Mouse (Mus musculus): ENCODE results near the gene Pard3. TPM values are rescaled to one million over a fixed set of nuclear protein-coding genes. Genes with fewer than 3 reads are reported as not detected.

Gene Pard3
- polyA plus RNA-seq, 1 experiment from 2014 or later, result 22.7 TPM

GRCm38 (mm10) chr8:127590674-127591186 is 527.0 kb downstream of the Pard3 start:
- no peak overlapping the region for H3K4me2 ChIP-seq (ENCODE audit: low read depth, low read length)
- H3K9me3 ChIP-seq (ENCODE audit: control insufficient read depth, low read length), result no peaks in the 10 kb centered on the region
- H3K27ac ChIP-seq (ENCODE audit: low read depth, low read length), result no peak overlapping the region
- no peak overlapping the region for H3K4me3 ChIP-seq (ENCODE audit: low read depth, low read length)
- WGBS, result 65% methylated on average over 5 of the region's 5 CpGs
- H3K27me3 ChIP-seq (ENCODE audit: control insufficient read depth, insufficient read depth, low read length), result no peaks in the 10 kb centered on the region
- H3K4me1 ChIP-seq (ENCODE audit: control insufficient read depth, insufficient read depth, low read length), result no peaks in the 10 kb centered on the region
- ATAC-seq (ENCODE audit: low read depth), result no peak
- no peak overlapping the region for H3K9ac ChIP-seq (replicated peaks; ENCODE audit: low read depth, low read length)
- H3K36me3 ChIP-seq (ENCODE audit: control insufficient read depth, insufficient read depth, low read length), result no peaks in the 10 kb centered on the region

GRCm38 (mm10) chr8:127592648-127593574 is 529.2 kb downstream of the Pard3 start:
- Histone ChIP-seq H3K4me2 (ENCODE audit: low read depth, low read length) (no peak overlapping the region), H3K27ac (ENCODE audit: low read depth, low read length) (no peak overlapping the region), H3K9me3 (ENCODE audit: control insufficient read depth, low read length) (no peaks in the 10 kb centered on the region), H3K36me3 (ENCODE audit: control insufficient read depth, insufficient read depth, low read length) (no peaks in the 10 kb centered on the region), H3K27me3 (ENCODE audit: control insufficient read depth, insufficient read depth, low read length) (no peaks in the 10 kb centered on the region), H3K4me1 (ENCODE audit: control insufficient read depth, insufficient read depth, low read length) (no peaks in the 10 kb centered on the region), H3K9ac (replicated peaks; ENCODE audit: low read depth, low read length) (no peak overlapping the region), H3K4me3 (ENCODE audit: low read depth, low read length) (no peak overlapping the region)
- 49% methylated on average over 12 of the region's 12 CpGs for WGBS
- no peak for ATAC-seq (ENCODE audit: low read depth)

- H3K27me3 ChIP-seq (ENCODE audit: control insufficient read depth, insufficient read depth, low read length), result no peaks in the 10 kb centered on the region
- ATAC-seq (ENCODE audit: low read depth), result no peak
- no peaks in the 10 kb centered on the region for H3K9me3 ChIP-seq (ENCODE audit: control insufficient read depth, low read length)
- 96% methylated on average over 2 of the region's 2 CpGs for WGBS
- H3K4me3 ChIP-seq (ENCODE audit: low read depth, low read length), result no peak overlapping the region
- H3K36me3 ChIP-seq (ENCODE audit: control insufficient read depth, insufficient read depth, low read length), result no peaks in the 10 kb centered on the region
- H3K9ac ChIP-seq (replicated peaks; ENCODE audit: low read depth, low read length), result no peak overlapping the region
- no peaks in the 10 kb centered on the region for H3K4me1 ChIP-seq (ENCODE audit: control insufficient read depth, insufficient read depth, low read length)
- H3K4me2 ChIP-seq (ENCODE audit: low read depth, low read length), result no peak overlapping the region
- no peak overlapping the region for H3K27ac ChIP-seq (ENCODE audit: low read depth, low read length)
Observed at GRCm38 (mm10) chr8:127600641-127601040, 536.9 kb downstream of the Pard3 start.

GRCm38 (mm10) chr8:127603062-127603461 is 539.4 kb downstream of the Pard3 start:
- H3K4me2 ChIP-seq (ENCODE audit: low read depth, low read length), result no peak overlapping the region
- no peaks in the 10 kb centered on the region; the same call in 1 of the 2 replicates for H3K4me1 ChIP-seq (ENCODE audit: control insufficient read depth, insufficient read depth, low read length)
- no peak overlapping the region for H3K4me3 ChIP-seq (ENCODE audit: low read depth, low read length)
- H3K9me3 ChIP-seq (ENCODE audit: control insufficient read depth, low read length), result no peaks in the 10 kb centered on the region
- ATAC-seq (ENCODE audit: low read depth), result no peak
- no peaks in the 10 kb centered on the region for H3K27me3 ChIP-seq (ENCODE audit: control insufficient read depth, insufficient read depth, low read length)
- H3K36me3 ChIP-seq (ENCODE audit: control insufficient read depth, insufficient read depth, low read length), result no peaks in the 10 kb centered on the region
- H3K27ac ChIP-seq (ENCODE audit: low read depth, low read length), result no peak overlapping the region
- H3K9ac ChIP-seq (replicated peaks; ENCODE audit: low read depth, low read length), result no peak overlapping the region
- WGBS, result 96% methylated on average over 15 of the region's 15 CpGs

GRCm38 (mm10) chr8:127608541-127609270 is 545.0 kb downstream of the Pard3 start:
- no peak overlapping the region for H3K4me2 ChIP-seq (ENCODE audit: low read depth, low read length)
- H3K36me3 ChIP-seq (ENCODE audit: control insufficient read depth, insufficient read depth, low read length), result no peaks in the 10 kb centered on the region
- H3K4me3 ChIP-seq (ENCODE audit: low read depth, low read length), result no peak overlapping the region
- 59% methylated on average over 7 of the region's 7 CpGs for WGBS
- H3K9me3 ChIP-seq (ENCODE audit: control insufficient read depth, low read length), result no peaks in the 10 kb centered on the region
- no peak overlapping the region for H3K9ac ChIP-seq (replicated peaks; ENCODE audit: low read depth, low read length)
- no peaks in the 10 kb centered on the region for H3K27me3 ChIP-seq (ENCODE audit: control insufficient read depth, insufficient read depth, low read length)
- no peaks in the 10 kb centered on the region; the same call in 1 of the 2 replicates for H3K4me1 ChIP-seq (ENCODE audit: control insufficient read depth, insufficient read depth, low read length)
- no peak for ATAC-seq (ENCODE audit: low read depth)
- no peak overlapping the region for H3K27ac ChIP-seq (ENCODE audit: low read depth, low read length)

GRCm38 (mm10) chr8:127609316-127609715 is 545.6 kb downstream of the Pard3 start:
- 82% methylated on average over 10 of the region's 10 CpGs for WGBS

GRCm38 (mm10) chr8:127614206-127614605 is 550.5 kb downstream of the Pard3 start:
- H3K4me1 ChIP-seq (ENCODE audit: control insufficient read depth, insufficient read depth, low read length), result 0 out of 2 replicates have a peak, but pooled peaks cover 2% of the 10 kb centered on the region
- no peaks in the 10 kb centered on the region for H3K36me3 ChIP-seq (ENCODE audit: control insufficient read depth, insufficient read depth, low read length)
- H3K4me3 ChIP-seq (ENCODE audit: low read depth, low read length), result no peak overlapping the region
- no peak overlapping the region for H3K4me2 ChIP-seq (ENCODE audit: low read depth, low read length)
- ATAC-seq (ENCODE audit: low read depth), result no peak
- no peak overlapping the region for H3K27ac ChIP-seq (ENCODE audit: low read depth, low read length)
- H3K27me3 ChIP-seq (ENCODE audit: control insufficient read depth, insufficient read depth, low read length), result no peaks in the 10 kb centered on the region
- H3K9me3 ChIP-seq (ENCODE audit: control insufficient read depth, low read length), result no peaks in the 10 kb centered on the region
- no peak overlapping the region for H3K9ac ChIP-seq (replicated peaks; ENCODE audit: low read depth, low read length)
- 46% methylated on average over 4 of the region's 4 CpGs for WGBS

More at GRCm38 (mm10) chr8:127609316-127609715, 545.6 kb downstream of the Pard3 start:
- H3K4me3 ChIP-seq (ENCODE audit: low read depth, low read length), result no peak overlapping the region
- H3K36me3 ChIP-seq (ENCODE audit: control insufficient read depth, insufficient read depth, low read length), result no peaks in the 10 kb centered on the region
- H3K27ac ChIP-seq (ENCODE audit: low read depth, low read length), result no peak overlapping the region
- peaks cover 2% of the 10 kb centered on the region; the same call in 1 of the 2 replicates for H3K4me1 ChIP-seq (ENCODE audit: control insufficient read depth, insufficient read depth, low read length)
- no peak for ATAC-seq (ENCODE audit: low read depth)
- H3K4me2 ChIP-seq (ENCODE audit: low read depth, low read length), result no peak overlapping the region
- H3K27me3 ChIP-seq (ENCODE audit: control insufficient read depth, insufficient read depth, low read length), result no peaks in the 10 kb centered on the region
- no peak overlapping the region for H3K9ac ChIP-seq (replicated peaks; ENCODE audit: low read depth, low read length)
- H3K9me3 ChIP-seq (ENCODE audit: control insufficient read depth, low read length), result no peaks in the 10 kb centered on the region

GRCm38 (mm10) chr8:127616681-127617080 is 553.0 kb downstream of the Pard3 start:
- Histone ChIP-seq H3K4me1 (ENCODE audit: control insufficient read depth, insufficient read depth, low read length) (0 out of 2 replicates have a peak, but pooled peaks cover 2% of the 10 kb centered on the region), H3K27me3 (ENCODE audit: control insufficient read depth, insufficient read depth, low read length) (no peaks in the 10 kb centered on the region), H3K9me3 (ENCODE audit: control insufficient read depth, low read length) (no peaks in the 10 kb centered on the region), H3K36me3 (ENCODE audit: control insufficient read depth, insufficient read depth, low read length) (no peaks in the 10 kb centered on the region), H3K9ac (replicated peaks; ENCODE audit: low read depth, low read length) (no peak overlapping the region), H3K4me2 (ENCODE audit: low read depth, low read length) (no peak overlapping the region), H3K4me3 (ENCODE audit: low read depth, low read length) (no peak overlapping the region), H3K27ac (ENCODE audit: low read depth, low read length) (no peak overlapping the region)
- WGBS, result 65% methylated on average over 2 of the region's 2 CpGs
- no peak for ATAC-seq (ENCODE audit: low read depth)
